In the genomic region with DNA sequence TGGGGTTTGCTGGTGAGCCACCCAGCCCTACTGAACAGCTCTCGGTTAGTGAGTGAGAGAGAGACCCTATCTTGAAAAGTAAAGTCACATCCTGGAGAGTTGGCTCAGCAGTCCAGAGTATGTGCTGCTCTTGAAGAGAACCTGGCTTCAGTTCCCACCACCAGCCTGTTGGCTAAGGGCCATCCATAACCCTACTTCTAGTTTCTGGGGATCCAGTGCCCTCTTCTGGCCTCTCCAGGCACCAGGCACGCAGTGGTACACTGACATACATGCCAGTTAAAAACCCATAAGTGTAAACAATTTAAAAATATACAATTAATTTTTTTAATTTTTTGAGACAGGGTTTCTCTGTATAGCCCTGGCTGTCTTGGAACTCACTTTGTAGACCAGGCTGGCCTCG, we compare ENCODE assay signal across 12 mouse cellular contexts. TPM values are rescaled to one million over a fixed set of nuclear protein-coding genes. Genes with fewer than 3 reads are reported as not detected.
DNase-seq lines count a peak whose midpoint lies in the region; ATAC-seq and TF ChIP-seq lines count a peak whose summit lies in the region.
"Had no signal": no experiment of that assay in that cellular context is flagged by ENCODE, and none has a peak within 500 bp of the region (broad histone marks: within the 10 kb centered on the region; RNA-seq: fewer than 3 reads in every experiment).

No protein-coding gene starts in this region.

- WGBS in liver, embryonic 12.5 days (ENCODE audit: insufficient replicate concordance) = 79% methylated on average over 3 of the region's 3 CpGs
- 91% methylated on average over 3 of the region's 3 CpGs for WGBS in forebrain, postnatal 0 days

- ATAC-seq in liver, embryonic 12.5 days = no peak
- ATAC-seq in frontal cortex, adult (ENCODE audit: low TSS enrichment) = no peak
- ATAC-seq in forebrain, postnatal 0 days = no peak

- H3K4me3 ChIP-seq in liver, embryonic 12.5 days = no peak overlapping the region
- no peak overlapping the region for H3K4me3 ChIP-seq in ES-Bruce4 (ENCODE audit: low read depth, low read length)
- no peak overlapping the region for H3K4me3 ChIP-seq in forebrain, postnatal 0 days (ENCODE audit: low read depth, low read length)
- H3K4me3 ChIP-seq: hindbrain, embryonic 15.5 days had no signal

- peak; percentile 59 for TF ChIP-seq CTCF in ES-Bruce4 (IDR thresholded peaks at IDR 0.05; ENCODE audit: low read depth, low read length)
- TF ChIP-seq CTCF in brain, embryonic 14.5 days (IDR thresholded peaks at IDR 0.05; ENCODE audit: borderline replicate concordance, extremely low read depth, insufficient read depth, insufficient read length) = peak; percentile 25; the same call in 1 of the 2 replicates
- TF ChIP-seq CTCF in forebrain, postnatal 0 days (IDR thresholded peaks at IDR 0.05; ENCODE audit: low read depth) = no peak

- peaks cover 17% of the 10 kb centered on the region for H3K36me3 ChIP-seq in liver, embryonic 12.5 days
- H3K36me3 ChIP-seq in ES-Bruce4 (ENCODE audit: control insufficient read depth, insufficient read depth, low read length, poor library complexity, severe bottlenecking) = peaks cover 2% of the 10 kb centered on the region
- peaks cover 3% of the 10 kb centered on the region for H3K36me3 ChIP-seq in splenic B cell, adult 2 months (ENCODE audit: control insufficient read depth, insufficient read depth, low read length, poor library complexity, severe bottlenecking)
- H3K36me3 ChIP-seq in forebrain, postnatal 0 days (ENCODE audit: insufficient read depth) = peaks cover 6% of the 10 kb centered on the region
- H3K36me3 ChIP-seq: hindbrain, embryonic 15.5 days had no signal

- no peak overlapping the region for H3K9ac ChIP-seq in liver, embryonic 12.5 days
- H3K9ac ChIP-seq in ES-Bruce4 (ENCODE audit: low read depth, poor library complexity, severe bottlenecking) = no peak overlapping the region
- H3K9ac ChIP-seq in forebrain, postnatal 0 days = no peak overlapping the region
- H3K9ac ChIP-seq: hindbrain, embryonic 15.5 days had no signal

- H3K27me3 ChIP-seq in liver, embryonic 12.5 days (replicated peaks) = no peaks in the 10 kb centered on the region
- no peaks in the 10 kb centered on the region for H3K27me3 ChIP-seq in ES-Bruce4 (ENCODE audit: control insufficient read depth, insufficient read depth, low read length, poor library complexity, severe bottlenecking)
- H3K27me3 ChIP-seq in splenic B cell, adult 2 months (ENCODE audit: control insufficient read depth, insufficient read depth, low read length, poor library complexity, severe bottlenecking) = no peaks in the 10 kb centered on the region
- H3K27me3 ChIP-seq in forebrain, postnatal 0 days (ENCODE audit: insufficient read depth, low read length) = no peaks in the 10 kb centered on the region
- H3K27me3 ChIP-seq: hindbrain, embryonic 15.5 days had no signal

- H3K9me3 ChIP-seq in liver, embryonic 12.5 days (replicated peaks) = no peaks in the 10 kb centered on the region
- no peaks in the 10 kb centered on the region for H3K9me3 ChIP-seq in ES-Bruce4 (replicated peaks; ENCODE audit: control insufficient read depth, insufficient read depth, low read length, poor library complexity, severe bottlenecking)
- H3K9me3 ChIP-seq in forebrain, postnatal 0 days (ENCODE audit: low read length) = no peaks in the 10 kb centered on the region
- H3K9me3 ChIP-seq: hindbrain, embryonic 15.5 days had no signal

- DNase-seq in liver = no peak
- DNase-seq in brain, embryonic 14.5 days (ENCODE audit: low read depth) = no peak
- peak; percentile 58 for DNase-seq in splenic B cell, adult 2 months (ENCODE audit: low read depth, low spot score)
- no peak for DNase-seq in forebrain, postnatal 0 days
- DNase-seq: adrenal gland, postnatal 10 days; cerebellum, postnatal 14 days; gastrocnemius, postnatal 36 days; right cerebral cortex, adult 18-20 months had no signal

- H3K27ac ChIP-seq in liver, embryonic 12.5 days = no peak overlapping the region
- no peak overlapping the region for H3K27ac ChIP-seq in ES-Bruce4 (ENCODE audit: insufficient read depth, low read length)
- no peak overlapping the region for H3K27ac ChIP-seq in forebrain, postnatal 0 days (ENCODE audit: low read depth, low read length)
- H3K27ac ChIP-seq: hindbrain, embryonic 15.5 days had no signal

- TF ChIP-seq POLR2A in ES-Bruce4 (IDR thresholded peaks at IDR 0.05; ENCODE audit: insufficient read depth, low read length) = no peak
- no peak for TF ChIP-seq POLR2A in brain, embryonic 14.5 days (IDR thresholded peaks at IDR 0.05; ENCODE audit: borderline replicate concordance, extremely low read depth, insufficient read depth, insufficient read length, poor library complexity, severe bottlenecking)

- no peak for TF ChIP-seq EP300 in ES-Bruce4 (IDR thresholded peaks at IDR 0.05; ENCODE audit: insufficient read depth, low read depth, low read length)

- peaks cover 56% of the 10 kb centered on the region for H3K4me1 ChIP-seq in liver, embryonic 12.5 days
- peaks cover 5% of the 10 kb centered on the region for H3K4me1 ChIP-seq in ES-Bruce4 (ENCODE audit: control insufficient read depth, insufficient read depth, low read length)
- no peaks in the 10 kb centered on the region for H3K4me1 ChIP-seq in forebrain, postnatal 0 days (ENCODE audit: insufficient read depth)
- H3K4me1 ChIP-seq: hindbrain, embryonic 15.5 days had no signal

- H3K4me2 ChIP-seq in liver, embryonic 12.5 days = 0 out of 2 replicates have a peak overlapping the region, but pooled peaks have one; percentile 8
- no peak overlapping the region for H3K4me2 ChIP-seq in forebrain, postnatal 0 days (ENCODE audit: low read depth)
- H3K4me2 ChIP-seq: hindbrain, embryonic 15.5 days had no signal

RNA-seq across cellular contexts. Expression of gene Ifi35, which starts 2.2 kb away (rescaled TPM):
- polyA plus RNA-seq in liver, embryonic 12.5 days (2016; fragmentation: Nextera tagmentation; extraction: Ambion mirVana) = 35.8 and 37.1 TPM in 2 replicates
- polyA plus RNA-seq in ES-Bruce4 (2011; ENCODE audit: insufficient read depth, insufficient read length, low read depth, missing spikeins) = 6.7 and 9.0 TPM in 2 replicates
- 2.6 and 3.2 TPM in 2 replicates for polyA plus RNA-seq in brain, embryonic 14.5 days (2012; rRNA removed)
- total RNA-seq in forebrain, postnatal 0 days (2014; rRNA removed) = 3.2 and 5.2 TPM in 2 replicates
- 3.8 and 5.1 TPM in 2 replicates for polyA plus RNA-seq in forebrain, postnatal 0 days (2015; fragmentation: Nextera tagmentation; extraction: Ambion mirVana)

RNA-seq across cellular contexts. Expression of gene Rpl27, which starts 8.3 kb away (rescaled TPM):
- polyA plus RNA-seq in liver, embryonic 12.5 days (2016; fragmentation: Nextera tagmentation; extraction: Ambion mirVana) = 378 and 390 TPM in 2 replicates
- 1,188 and 1,249 TPM in 2 replicates for polyA plus RNA-seq in ES-Bruce4 (2011; ENCODE audit: insufficient read depth, insufficient read length, low read depth, missing spikeins)
- 836 and 1,059 TPM in 2 replicates for polyA plus RNA-seq in brain, embryonic 14.5 days (2012; rRNA removed)
- 785 and 1,503 TPM in 2 replicates for total RNA-seq in forebrain, postnatal 0 days (2014; rRNA removed)
- 274 and 348 TPM in 2 replicates for polyA plus RNA-seq in forebrain, postnatal 0 days (2015; fragmentation: Nextera tagmentation; extraction: Ambion mirVana)

RNA-seq across cellular contexts. Expression of gene Rnd2, which starts 14.4 kb away (rescaled TPM):
- polyA plus RNA-seq in liver, embryonic 12.5 days (2016; fragmentation: Nextera tagmentation; extraction: Ambion mirVana) = 3.6 and 3.9 TPM in 2 replicates
- polyA plus RNA-seq in ES-Bruce4 (2011; ENCODE audit: insufficient read depth, insufficient read length, low read depth, missing spikeins) = 11.2 and 11.4 TPM in 2 replicates
- 139 and 205 TPM in 2 replicates for polyA plus RNA-seq in brain, embryonic 14.5 days (2012; rRNA removed)
- total RNA-seq in forebrain, postnatal 0 days (2014; rRNA removed) = 61.9 and 71.4 TPM in 2 replicates
- 88.1 and 96.6 TPM in 2 replicates for polyA plus RNA-seq in forebrain, postnatal 0 days (2015; fragmentation: Nextera tagmentation; extraction: Ambion mirVana)

RNA-seq across cellular contexts. Expression of gene Vat1, which starts 15.6 kb away (rescaled TPM):
- polyA plus RNA-seq in liver, embryonic 12.5 days (2016; fragmentation: Nextera tagmentation; extraction: Ambion mirVana) = 11.8 and 12.2 TPM in 2 replicates
- polyA plus RNA-seq in ES-Bruce4 (2011; ENCODE audit: insufficient read depth, insufficient read length, low read depth, missing spikeins) = 91.2 and 101 TPM in 2 replicates
- polyA plus RNA-seq in brain, embryonic 14.5 days (2012; rRNA removed) = 169 and 204 TPM in 2 replicates
- total RNA-seq in forebrain, postnatal 0 days (2014; rRNA removed) = 131 and 174 TPM in 2 replicates
- 73.3 and 92.7 TPM in 2 replicates for polyA plus RNA-seq in forebrain, postnatal 0 days (2015; fragmentation: Nextera tagmentation; extraction: Ambion mirVana)

RNA-seq across cellular contexts. Expression of gene Ptges3l, which starts 25.3 kb away (rescaled TPM):
- polyA plus RNA-seq in liver, embryonic 12.5 days (2016; fragmentation: Nextera tagmentation; extraction: Ambion mirVana) = 1.3 and 2.1 TPM in 2 replicates
- polyA plus RNA-seq in ES-Bruce4 (2011; ENCODE audit: insufficient read depth, insufficient read length, low read depth, missing spikeins) = not detected in 2 replicates
- polyA plus RNA-seq in brain, embryonic 14.5 days (2012; rRNA removed) = 1.9 and 2.6 TPM in 2 replicates
- total RNA-seq in forebrain, postnatal 0 days (2014; rRNA removed) = 0.62 and 1.8 TPM in 2 replicates
- polyA plus RNA-seq in forebrain, postnatal 0 days (2015; fragmentation: Nextera tagmentation; extraction: Ambion mirVana) = 1.2 and 2.4 TPM in 2 replicates
